Mouse (Mus musculus): Measurements from ENCODE around the gene Bmper.
A peak's percentile ranks its signal among the peaks of the same experiment; 100 is the strongest.

Gene Bmper

GRCm38 (mm10) chr9:23377831-23378730 is 155.2 kb downstream of the Bmper start:
- no peak for DNase-seq

DNA sequence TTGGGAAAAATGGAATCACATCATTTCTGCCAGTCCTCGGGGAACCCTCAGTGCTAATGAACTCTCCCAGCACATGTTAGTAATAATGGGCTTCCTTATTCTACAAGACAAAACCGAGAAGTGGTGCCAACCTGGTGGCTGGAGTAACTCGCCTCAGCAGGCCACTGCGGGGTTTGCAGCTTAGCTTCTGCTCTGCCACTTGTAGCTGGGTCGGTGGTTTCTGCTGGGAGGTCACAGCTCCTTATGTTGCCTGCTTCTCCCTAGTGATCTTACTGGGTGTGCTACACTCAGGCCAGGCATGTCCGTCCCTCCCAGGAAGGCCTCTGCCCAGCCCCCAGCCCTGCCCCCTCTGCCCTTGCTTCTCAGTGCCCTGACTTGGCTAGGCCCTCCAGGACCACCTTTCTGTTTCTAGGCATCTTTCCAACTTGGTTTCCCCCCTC is 155.9 kb downstream of the Bmper start:
- DNase-seq = no peak

DNA sequence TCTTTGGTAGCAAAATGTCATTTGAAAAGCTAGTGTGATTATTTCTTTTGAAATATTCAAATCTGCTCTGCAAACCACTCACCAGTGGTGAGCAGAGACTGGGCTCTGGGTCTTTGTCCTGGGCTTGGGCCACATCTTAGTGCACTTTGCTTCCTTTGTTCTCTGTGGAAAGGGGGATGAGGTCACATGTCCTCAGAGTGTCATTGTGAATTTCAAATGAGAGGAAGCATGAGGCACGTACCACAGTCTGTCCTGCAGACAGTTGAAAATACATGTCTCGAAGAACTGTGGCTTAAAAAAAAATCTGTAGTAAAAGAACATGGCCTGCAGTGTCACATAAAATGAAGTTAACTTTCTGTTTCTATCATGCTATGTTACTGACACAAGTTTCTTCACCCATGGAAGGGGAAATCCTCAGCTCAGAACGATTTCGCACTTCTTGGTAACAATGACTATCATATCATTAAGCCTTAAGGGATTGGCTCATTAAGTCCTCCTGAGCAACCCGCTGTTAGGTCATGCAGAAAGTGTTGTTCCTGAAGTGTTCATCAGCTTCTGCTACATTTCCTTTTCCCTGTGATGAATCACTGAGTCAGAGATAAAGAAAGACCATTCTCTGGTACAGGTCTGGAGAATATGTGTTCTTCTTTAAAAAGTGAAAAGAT is 157.4 kb downstream of the Bmper start:
- no peak for DNase-seq

- DNase-seq = peak; percentile 82
These were observed 160.4 kb downstream of the Bmper start for GRCm38 (mm10) chr9:23383291-23383690.

- no peak for DNase-seq
These were observed 161.0 kb downstream of the Bmper start for GRCm38 (mm10) chr9:23383837-23384236.

DNA sequence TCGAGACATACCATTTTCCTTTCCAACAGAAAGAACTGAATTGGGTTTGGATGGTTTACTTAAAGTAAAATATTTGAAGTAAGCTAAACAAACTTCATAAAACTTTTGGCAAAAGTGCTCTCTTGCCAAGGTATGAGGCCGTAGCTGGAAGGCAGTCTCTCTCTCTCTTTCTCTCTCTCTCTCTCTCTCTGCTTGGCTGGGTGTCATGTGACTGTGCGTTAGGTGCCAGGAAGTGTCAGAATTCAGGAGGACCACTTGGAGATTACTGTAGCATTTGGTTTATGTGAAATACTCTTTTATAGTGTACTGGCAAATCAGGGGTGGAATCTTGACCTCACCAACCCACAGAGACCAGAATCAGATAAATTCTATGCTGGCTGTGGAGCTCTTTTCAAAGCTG is 162.0 kb downstream of the Bmper start:
- DNase-seq = no peak

DNA sequence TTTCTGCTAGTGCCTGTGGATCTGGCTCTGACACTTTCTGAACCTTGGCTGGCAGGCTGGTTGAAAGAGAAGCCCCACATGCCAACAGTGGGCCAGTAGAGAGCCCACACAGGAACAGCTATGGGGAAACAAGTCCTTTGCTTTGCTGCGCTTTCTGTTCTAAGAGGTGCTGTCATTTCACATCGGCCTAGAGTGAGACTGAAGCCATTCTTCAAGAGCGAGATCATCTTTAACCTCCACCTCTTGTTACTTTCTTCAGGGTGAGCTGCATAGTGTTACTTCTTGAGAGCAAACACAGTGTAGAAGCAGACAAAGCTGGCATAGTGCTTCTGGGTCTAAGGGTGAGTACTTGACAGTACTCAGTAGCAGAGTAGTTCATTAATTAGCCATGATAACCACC is 163.3 kb downstream of the Bmper start:
- DNase-seq = no peak

GRCm38 (mm10) chr9:23390118-23390517 is 167.2 kb downstream of the Bmper start:
- DNase-seq = no peak

GRCm38 (mm10) chr9:23394652-23395317 is 171.9 kb downstream of the Bmper start:
- DNase-seq = no peak

DNA sequence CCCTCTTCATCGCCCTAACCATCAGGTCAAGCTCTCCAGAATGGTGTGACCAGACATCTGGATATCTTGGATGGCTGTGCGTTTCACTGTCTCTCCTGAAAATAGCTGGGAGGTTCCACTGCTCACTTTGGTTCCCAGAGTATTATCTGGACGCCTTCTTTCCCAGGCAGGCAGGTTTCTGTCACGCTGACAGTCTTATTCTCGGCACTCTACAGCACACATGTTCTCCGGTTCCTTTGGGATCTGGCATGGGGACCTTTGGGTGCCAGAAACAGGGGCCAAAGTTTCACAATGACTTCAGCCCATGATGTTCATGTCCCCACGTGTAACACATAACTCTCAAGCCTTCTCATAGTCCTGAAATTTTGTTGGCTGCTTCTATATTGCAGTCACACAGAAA is 173.3 kb downstream of the Bmper start:
- DNase-seq = no peak

DNA sequence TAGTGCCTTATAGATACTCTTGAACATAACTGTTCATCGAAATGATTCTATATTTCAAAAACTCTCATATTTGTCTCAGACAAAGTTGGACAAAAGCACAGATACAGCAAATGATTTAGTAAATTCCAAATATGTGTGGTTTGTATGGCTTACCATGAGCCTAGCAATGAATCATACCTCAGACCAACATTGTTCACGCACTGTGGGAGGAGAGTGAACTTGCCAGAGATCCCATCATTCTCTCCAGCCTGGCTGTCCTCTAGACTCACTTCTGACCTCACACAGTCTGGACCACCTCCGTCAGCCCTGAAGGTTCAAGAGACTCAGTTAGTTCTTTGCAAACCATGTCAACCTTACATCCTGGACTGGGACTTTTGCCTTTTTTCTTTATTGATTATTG is 175.0 kb downstream of the Bmper start:
- no peak for DNase-seq

DNA sequence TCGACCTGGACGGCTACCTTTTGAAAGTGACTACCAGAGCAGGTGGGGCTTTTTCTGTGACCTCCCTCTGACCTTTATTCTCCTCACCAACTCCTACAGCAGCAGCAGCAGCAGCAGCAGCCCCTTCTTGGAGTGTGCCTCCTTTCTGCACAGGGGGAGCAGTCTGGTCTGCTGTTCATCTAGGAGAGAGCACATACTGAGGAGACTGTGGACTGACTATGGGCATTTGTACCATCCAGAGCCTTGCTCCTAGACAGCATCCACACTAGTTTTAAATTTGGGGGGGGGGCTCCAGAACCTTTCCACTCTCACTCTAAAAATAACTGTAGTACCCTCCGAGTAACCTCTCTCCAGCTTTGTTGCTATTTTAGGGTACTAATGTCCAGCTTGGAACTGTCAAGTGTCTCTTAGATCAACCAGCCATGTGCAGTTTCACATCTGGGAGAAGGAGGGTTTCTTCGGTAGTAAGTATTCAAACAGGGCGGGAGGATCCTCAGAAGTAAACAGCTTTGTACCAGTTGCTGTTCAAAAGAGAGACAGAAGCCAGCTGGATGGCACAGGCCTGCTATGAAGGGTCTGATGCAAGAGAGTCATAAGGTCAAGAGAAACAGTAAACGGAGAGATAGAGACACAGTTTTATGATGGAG is 176.9 kb downstream of the Bmper start:
- no peak for DNase-seq

DNA sequence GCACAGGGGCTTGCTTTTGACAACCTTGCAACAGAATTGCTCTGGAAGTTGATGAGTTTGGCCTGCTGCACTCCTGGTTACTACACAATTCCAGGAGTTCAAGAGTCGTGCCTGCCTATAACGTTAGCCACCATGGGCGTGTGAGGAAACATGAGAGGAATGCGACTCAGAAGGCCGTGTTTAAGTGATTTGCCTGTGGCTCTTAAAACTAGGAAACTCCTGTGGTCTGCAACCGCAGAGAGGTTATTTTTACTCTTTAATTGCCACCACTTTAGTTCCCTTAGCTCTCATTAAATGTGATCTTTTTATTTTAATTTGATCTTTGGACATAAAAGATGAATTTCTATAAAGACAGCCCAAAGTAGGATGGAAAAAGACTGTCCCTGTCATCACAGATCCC is 184.5 kb downstream of the Bmper start:
- DNase-seq = no peak

- DNase-seq = no peak
These were observed 185.3 kb downstream of the Bmper start for GRCm38 (mm10) chr9:23407935-23408781.

DNA sequence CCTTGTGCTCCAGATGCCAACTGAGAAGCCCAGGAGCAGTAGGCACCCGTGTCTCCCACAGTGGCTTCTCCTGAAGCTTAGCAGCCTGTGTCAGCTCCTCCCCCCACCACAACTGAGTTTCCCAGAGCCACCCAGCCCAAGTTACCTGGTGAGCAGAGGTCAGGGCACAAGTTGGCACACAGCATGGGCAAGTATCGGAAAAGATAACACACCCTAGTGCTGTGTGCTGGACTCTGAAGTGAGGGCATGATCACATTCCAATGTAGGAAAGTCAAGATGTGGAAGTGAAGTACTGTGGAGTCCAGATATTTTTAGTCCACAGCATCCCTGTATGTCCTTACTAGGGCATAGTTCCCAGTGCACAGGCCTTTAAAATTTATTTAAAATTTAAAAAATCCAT is 187.7 kb downstream of the Bmper start:
- no peak for DNase-seq

GRCm38 (mm10) chr9:23412956-23413355 is 190.1 kb downstream of the Bmper start:
- no peak for DNase-seq

DNA sequence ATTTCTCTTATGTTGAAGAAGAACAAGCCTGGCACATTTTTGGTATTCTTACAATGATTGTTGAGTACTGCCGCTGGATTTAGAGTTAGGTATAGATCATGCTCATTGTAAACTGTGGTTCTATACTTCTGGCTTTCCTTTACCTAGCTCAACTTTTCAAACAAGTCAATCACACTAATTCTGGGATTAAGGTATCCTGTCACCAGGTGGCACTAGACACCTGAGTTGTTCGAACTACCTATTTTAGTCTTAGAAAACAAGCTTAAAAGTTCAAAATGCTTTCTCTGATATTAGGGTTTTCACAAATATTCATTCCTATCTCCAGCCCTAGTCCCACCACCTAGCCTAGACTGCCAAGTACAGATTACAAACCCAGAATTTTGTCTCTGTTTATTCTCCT is 196.2 kb downstream of the Bmper start:
- DNase-seq = no peak

DNA sequence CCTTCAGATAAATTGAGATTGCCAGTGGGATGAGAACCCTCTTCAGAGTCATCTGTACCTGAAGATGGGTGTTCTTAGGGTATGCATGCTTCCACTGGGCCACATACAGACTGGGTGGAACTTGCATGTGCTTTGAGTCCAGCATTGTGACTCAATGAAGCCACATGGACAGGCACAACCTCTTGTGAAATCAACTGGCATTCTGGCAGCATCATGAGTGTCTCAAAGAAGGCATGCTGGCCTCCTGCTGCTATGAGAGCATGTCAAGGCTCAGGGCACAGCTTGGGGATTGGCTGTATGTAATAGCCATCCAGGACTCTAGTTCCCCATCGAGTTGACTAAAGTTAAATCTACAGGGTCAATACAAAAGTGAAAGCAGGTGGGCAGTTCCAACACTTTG is 200.9 kb downstream of the Bmper start:
- DNase-seq = no peak

- DNase-seq = no peak
These were observed 209.8 kb downstream of the Bmper start for GRCm38 (mm10) chr9:23432631-23433030.

GRCm38 (mm10) chr9:23433238-23433637 is 210.4 kb downstream of the Bmper start:
- DNase-seq = no peak

- DNase-seq = no peak
These were observed 213.9 kb downstream of the Bmper start for GRCm38 (mm10) chr9:23436751-23437150.

DNA sequence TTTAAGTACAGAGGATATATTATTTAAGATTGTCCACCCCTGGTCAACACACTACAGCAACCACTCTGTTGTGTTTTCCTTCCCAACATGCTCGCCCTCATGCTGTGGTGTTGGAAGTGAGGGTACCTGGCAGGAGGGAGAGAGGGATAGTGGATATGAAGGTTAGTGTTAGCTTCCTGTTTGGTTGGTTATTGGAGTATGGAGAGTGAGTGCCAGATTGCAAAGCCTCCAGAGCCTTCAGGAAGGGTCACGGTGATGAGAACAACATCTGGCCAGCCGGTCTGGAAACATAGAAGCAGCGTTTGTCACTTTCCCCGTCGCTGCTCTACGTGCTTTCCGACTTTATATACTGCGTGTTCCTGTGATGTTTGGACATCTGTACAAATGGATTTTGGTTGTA is 215.8 kb downstream of the Bmper start:
- DNase-seq = no peak
